In genomic region chr1:184559543-184559942, GRCm38 (mm10) we compare ENCODE assay signal across 18 mouse cellular contexts.
DNase-seq lines count a peak whose midpoint lies in the region; ATAC-seq and TF ChIP-seq lines count a peak whose summit lies in the region.
"Had no signal": no experiment of that assay in that cellular context is flagged by ENCODE, and none has a peak within 500 bp of the region (broad histone marks: within the 10 kb centered on the region; RNA-seq: fewer than 3 reads in every experiment).

No protein-coding gene starts in this region.

- H3K27me3 ChIP-seq in forebrain, embryonic 13.5 days, result no peaks in the 10 kb centered on the region
- H3K27me3 ChIP-seq in forebrain, embryonic 11.5 days (ENCODE audit: control insufficient read depth, insufficient read depth, low read length), result no peaks in the 10 kb centered on the region
- H3K27me3 ChIP-seq: embryonic facial prominence, embryonic 15.5 days; liver, embryonic 15.5 days; megakaryocyte, embryonic 14.5 days had no signal

- no peak for TF ChIP-seq CTCF in layer of hippocampus, adult 2 months (conservative IDR thresholded peaks at IDR 0.05)

- H3K4me3 ChIP-seq in forebrain, embryonic 13.5 days, result no peak overlapping the region
- no peak overlapping the region for H3K4me3 ChIP-seq in forebrain, embryonic 11.5 days (ENCODE audit: low read depth, low read length)
- H3K4me3 ChIP-seq in layer of hippocampus, adult 2 months, result no peak overlapping the region
- H3K4me3 ChIP-seq: embryonic facial prominence, embryonic 15.5 days; liver, embryonic 15.5 days; megakaryocyte, embryonic 14.5 days had no signal

- no peaks in the 10 kb centered on the region for H3K9me3 ChIP-seq in forebrain, embryonic 13.5 days (replicated peaks)
- H3K9me3 ChIP-seq in forebrain, embryonic 11.5 days (ENCODE audit: control insufficient read depth, low read length), result no peaks in the 10 kb centered on the region
- H3K9me3 ChIP-seq: embryonic facial prominence, embryonic 15.5 days; liver, embryonic 15.5 days had no signal

- 73% methylated on average over 7 of the region's 7 CpGs for WGBS in forebrain, embryonic 13.5 days
- 80% methylated on average over 7 of the region's 7 CpGs for WGBS in forebrain, embryonic 11.5 days

- H3K36me3 ChIP-seq in forebrain, embryonic 13.5 days (ENCODE audit: poor library complexity, severe bottlenecking), result no peaks in the 10 kb centered on the region
- H3K36me3 ChIP-seq in forebrain, embryonic 11.5 days (ENCODE audit: control insufficient read depth, insufficient read depth, low read length), result no peaks in the 10 kb centered on the region
- H3K36me3 ChIP-seq: embryonic facial prominence, embryonic 15.5 days; liver, embryonic 15.5 days had no signal

- peak; percentile 55; the same call in 1 of the 2 replicates for ATAC-seq in forebrain, embryonic 13.5 days
- no peak for ATAC-seq in forebrain, embryonic 11.5 days (replicated peaks; ENCODE audit: low FRiP score)
- ATAC-seq: hindbrain, embryonic 16.5 days had no signal

- DNase-seq in forebrain, embryonic 11.5 days (ENCODE audit: low spot score), result no peak
- DNase-seq in layer of hippocampus, adult 2 months (ENCODE audit: low spot score in 2 of 2), result peak; percentile 23 to 29
- DNase-seq in layer of hippocampus, adult 11-12 months (ENCODE audit: low spot score), result no peak
- peak; percentile 22 for DNase-seq in brain, adult 2 months (ENCODE audit: low read depth, low spot score)
- DNase-seq in layer of hippocampus, adult 9-11 months, result peak; percentile 34
- no peak for DNase-seq in lung, postnatal 36 days
- DNase-seq: adrenal gland, adult 2 months; cerebellum, adult 18-20 months; kidney, adult 11 months; lung, postnatal 10 days; thymus, postnatal 36 days had no signal

- H3K27ac ChIP-seq in forebrain, embryonic 13.5 days, result no peak overlapping the region
- no peak overlapping the region for H3K27ac ChIP-seq in forebrain, embryonic 11.5 days (ENCODE audit: low read depth, low read length)
- H3K27ac ChIP-seq in layer of hippocampus, adult 2 months, result no peak overlapping the region
- H3K27ac ChIP-seq: embryonic facial prominence, embryonic 15.5 days; kidney, postnatal 0 days; liver, embryonic 15.5 days had no signal

- H3K4me2 ChIP-seq in forebrain, embryonic 13.5 days, result no peak overlapping the region
- no peak overlapping the region for H3K4me2 ChIP-seq in forebrain, embryonic 11.5 days (ENCODE audit: low read depth, low read length, severe bottlenecking)
- H3K4me2 ChIP-seq: embryonic facial prominence, embryonic 15.5 days; heart, embryonic 11.5 days; liver, embryonic 15.5 days had no signal

- no peaks in the 10 kb centered on the region for H3K4me1 ChIP-seq in forebrain, embryonic 13.5 days
- no peaks in the 10 kb centered on the region for H3K4me1 ChIP-seq in forebrain, embryonic 11.5 days (replicated peaks; ENCODE audit: control insufficient read depth, insufficient read depth, low read length)
- H3K4me1 ChIP-seq: embryonic facial prominence, embryonic 15.5 days; liver, embryonic 15.5 days had no signal

- no peak overlapping the region for H3K9ac ChIP-seq in forebrain, embryonic 13.5 days
- no peak overlapping the region for H3K9ac ChIP-seq in forebrain, embryonic 11.5 days (ENCODE audit: low read length)
- H3K9ac ChIP-seq: embryonic facial prominence, embryonic 15.5 days; liver, embryonic 15.5 days had no signal

Comparison
In these comparisons a context has a peak if more than half of its experiments do, and no peak if none do; other contexts are left out.
1. DNase-seq: peak in layer of hippocampus, adult 2 months (2 of 2), brain, adult 2 months (single experiment) and layer of hippocampus, adult 9-11 months (single experiment); none in forebrain, embryonic 11.5 days (single experiment), layer of hippocampus, adult 11-12 months (single experiment) and lung, postnatal 36 days (single experiment).